Mouse (Mus musculus): ENCODE results near the gene Stab2. TPM values are rescaled to one million over a fixed set of nuclear protein-coding genes. Genes with fewer than 3 reads are reported as not detected.
A peak's percentile ranks its signal among the peaks of the same experiment; 100 is the strongest.

Gene Stab2
- polyA plus RNA-seq, 1 experiment from 2014 or later = 0.23 TPM

GRCm38 (mm10) chr10:87015403-87015802, 7.6 kb upstream of the Stab2 start:
- Histone ChIP-seq H3K27me3 (ENCODE audit: control insufficient read depth, insufficient read depth, low read length) (no peaks in the 10 kb centered on the region), H3K4me1 (ENCODE audit: control insufficient read depth, insufficient read depth, low read length) (no peaks in the 10 kb centered on the region), H3K9ac (ENCODE audit: low read length) (no peak overlapping the region), H3K9me3 (ENCODE audit: control insufficient read depth, low read length) (no peaks in the 10 kb centered on the region), H3K4me3 (ENCODE audit: low read depth, low read length) (no peak overlapping the region), H3K4me2 (ENCODE audit: low read depth, severe bottlenecking) (no peak overlapping the region), H3K36me3 (ENCODE audit: control insufficient read depth, insufficient read depth, low read length) (no peaks in the 10 kb centered on the region), H3K27ac (replicated peaks; ENCODE audit: low read depth, low read length) (no peak overlapping the region)
- 73% methylated on average over 5 of the region's 5 CpGs for WGBS
- no peak for ATAC-seq (ENCODE audit: insufficient number of reproducible peaks, low FRiP score, low TSS enrichment, low read depth)
- no peak for DNase-seq (ENCODE audit: low spot score)

GRCm38 (mm10) chr10:87014391-87014965, 6.7 kb upstream of the Stab2 start:
- no peaks in the 10 kb centered on the region for H3K4me1 ChIP-seq (ENCODE audit: control insufficient read depth, insufficient read depth, low read length)
- 86% methylated on average over 7 of the region's 7 CpGs for WGBS
- ATAC-seq (ENCODE audit: insufficient number of reproducible peaks, low FRiP score, low TSS enrichment, low read depth) (no peak), DNase-seq (ENCODE audit: low spot score) (no peak)
- no peaks in the 10 kb centered on the region for H3K36me3 ChIP-seq (ENCODE audit: control insufficient read depth, insufficient read depth, low read length)
- no peak overlapping the region for H3K4me3 ChIP-seq (ENCODE audit: low read depth, low read length)
- no peak overlapping the region for H3K9ac ChIP-seq (ENCODE audit: low read length)
- H3K9me3 ChIP-seq (ENCODE audit: control insufficient read depth, low read length) = no peaks in the 10 kb centered on the region
- no peak overlapping the region for H3K27ac ChIP-seq (replicated peaks; ENCODE audit: low read depth, low read length)
- no peak overlapping the region for H3K4me2 ChIP-seq (ENCODE audit: low read depth, severe bottlenecking)
- no peaks in the 10 kb centered on the region for H3K27me3 ChIP-seq (ENCODE audit: control insufficient read depth, insufficient read depth, low read length)

- 93% methylated on average over 7 of the region's 7 CpGs for WGBS
These were observed 4.3 kb upstream of the Stab2 start for GRCm38 (mm10) chr10:87012087-87012486.

DNA sequence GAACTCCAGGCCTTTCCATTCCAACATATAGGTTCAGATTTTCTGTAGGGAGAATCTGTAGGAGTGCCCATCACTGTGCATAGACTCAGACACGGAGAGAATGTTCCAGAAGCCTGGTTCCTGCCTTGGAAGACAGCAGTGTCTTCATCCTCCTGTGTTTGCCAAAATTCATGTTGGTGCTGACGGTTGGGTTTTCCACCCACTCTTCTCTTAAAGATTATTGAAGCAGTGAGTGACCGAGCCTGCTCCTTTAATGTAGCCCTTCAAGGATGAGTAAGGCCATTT, 332 bp upstream of the Stab2 start:
- no peaks in the 10 kb centered on the region for H3K4me1 ChIP-seq (ENCODE audit: control insufficient read depth, insufficient read depth, low read length)
- no peak overlapping the region for H3K4me3 ChIP-seq (ENCODE audit: low read depth, low read length)
- no peaks in the 10 kb centered on the region for H3K36me3 ChIP-seq (ENCODE audit: control insufficient read depth, insufficient read depth, low read length)
- H3K9me3 ChIP-seq (ENCODE audit: control insufficient read depth, low read length) = no peaks in the 10 kb centered on the region
- 86% methylated on average over 3 of the region's 3 CpGs for WGBS
- H3K9ac ChIP-seq (ENCODE audit: low read length) = no peak overlapping the region
- ATAC-seq (ENCODE audit: insufficient number of reproducible peaks, low FRiP score, low TSS enrichment, low read depth) (no peak), DNase-seq (ENCODE audit: low spot score) (no peak)
- H3K27me3 ChIP-seq (ENCODE audit: control insufficient read depth, insufficient read depth, low read length) = no peaks in the 10 kb centered on the region
- no peak overlapping the region for H3K27ac ChIP-seq (replicated peaks; ENCODE audit: low read depth, low read length)
- H3K4me2 ChIP-seq (ENCODE audit: low read depth, severe bottlenecking) = no peak overlapping the region

More at GRCm38 (mm10) chr10:87012087-87012486, 4.3 kb upstream of the Stab2 start:
- no peaks in the 10 kb centered on the region for H3K9me3 ChIP-seq (ENCODE audit: control insufficient read depth, low read length)
- DNase-seq (ENCODE audit: low spot score) (no peak), ATAC-seq (ENCODE audit: insufficient number of reproducible peaks, low FRiP score, low TSS enrichment, low read depth) (no peak)
- H3K27ac ChIP-seq (replicated peaks; ENCODE audit: low read depth, low read length) = no peak overlapping the region
- H3K36me3 ChIP-seq (ENCODE audit: control insufficient read depth, insufficient read depth, low read length) = no peaks in the 10 kb centered on the region
- H3K9ac ChIP-seq (ENCODE audit: low read length) = no peak overlapping the region
- no peaks in the 10 kb centered on the region for H3K4me1 ChIP-seq (ENCODE audit: control insufficient read depth, insufficient read depth, low read length)
- H3K4me2 ChIP-seq (ENCODE audit: low read depth, severe bottlenecking) = no peak overlapping the region
- H3K4me3 ChIP-seq (ENCODE audit: low read depth, low read length) = no peak overlapping the region
- H3K27me3 ChIP-seq (ENCODE audit: control insufficient read depth, insufficient read depth, low read length) = no peaks in the 10 kb centered on the region

GRCm38 (mm10) chr10:86992238-86992976, 15.4 kb downstream of the Stab2 start:
- H3K27me3 ChIP-seq (ENCODE audit: control insufficient read depth, insufficient read depth, low read length) = no peaks in the 10 kb centered on the region
- H3K4me2 ChIP-seq (ENCODE audit: low read depth, severe bottlenecking) = no peak overlapping the region
- no peaks in the 10 kb centered on the region for H3K4me1 ChIP-seq (ENCODE audit: control insufficient read depth, insufficient read depth, low read length)
- no peak for ATAC-seq (ENCODE audit: insufficient number of reproducible peaks, low FRiP score, low TSS enrichment, low read depth)
- H3K36me3 ChIP-seq (ENCODE audit: control insufficient read depth, insufficient read depth, low read length) = no peaks in the 10 kb centered on the region
- no peak overlapping the region for H3K4me3 ChIP-seq (ENCODE audit: low read depth, low read length)
- H3K9ac ChIP-seq (ENCODE audit: low read length) = no peak overlapping the region
- no peak for DNase-seq (ENCODE audit: low spot score)
- H3K9me3 ChIP-seq (ENCODE audit: control insufficient read depth, low read length) = no peaks in the 10 kb centered on the region
- 84% methylated on average over 14 of the region's 14 CpGs for WGBS
- H3K27ac ChIP-seq (replicated peaks; ENCODE audit: low read depth, low read length) = no peak overlapping the region

DNA sequence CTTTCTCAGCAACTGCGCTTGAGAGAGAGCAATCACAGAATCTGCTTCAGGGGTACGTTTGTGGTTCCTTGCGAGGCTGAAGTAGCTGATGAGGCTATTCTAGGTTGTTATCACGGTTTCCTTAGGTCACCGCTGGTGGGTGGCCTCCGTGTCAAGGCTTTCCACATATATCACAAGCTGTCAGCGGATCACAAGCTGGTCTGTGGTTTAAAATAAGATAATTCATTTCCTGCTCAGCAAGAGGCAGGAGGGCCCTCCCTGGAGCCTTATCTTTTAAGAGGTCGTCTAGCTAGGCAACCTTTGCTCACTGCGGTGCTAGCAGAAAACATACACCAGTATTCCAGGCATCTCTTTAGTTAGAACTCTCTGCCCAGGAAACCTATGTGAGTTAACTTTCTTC, 17.2 kb downstream of the Stab2 start:
- WGBS = 54% methylated on average over 9 of the region's 9 CpGs
- no peaks in the 10 kb centered on the region for H3K9me3 ChIP-seq (ENCODE audit: control insufficient read depth, low read length)
- H3K36me3 ChIP-seq (ENCODE audit: control insufficient read depth, insufficient read depth, low read length) = no peaks in the 10 kb centered on the region
- no peaks in the 10 kb centered on the region for H3K4me1 ChIP-seq (ENCODE audit: control insufficient read depth, insufficient read depth, low read length)
- no peaks in the 10 kb centered on the region for H3K27me3 ChIP-seq (ENCODE audit: control insufficient read depth, insufficient read depth, low read length)
- no peak for DNase-seq (ENCODE audit: low spot score)
- no peak for ATAC-seq (ENCODE audit: insufficient number of reproducible peaks, low FRiP score, low TSS enrichment, low read depth)
- no peak overlapping the region for H3K4me2 ChIP-seq (ENCODE audit: low read depth, severe bottlenecking)
- H3K4me3 ChIP-seq (ENCODE audit: low read depth, low read length) = no peak overlapping the region
- H3K27ac ChIP-seq (replicated peaks; ENCODE audit: low read depth, low read length) = no peak overlapping the region
- no peak overlapping the region for H3K9ac ChIP-seq (ENCODE audit: low read length)

DNA sequence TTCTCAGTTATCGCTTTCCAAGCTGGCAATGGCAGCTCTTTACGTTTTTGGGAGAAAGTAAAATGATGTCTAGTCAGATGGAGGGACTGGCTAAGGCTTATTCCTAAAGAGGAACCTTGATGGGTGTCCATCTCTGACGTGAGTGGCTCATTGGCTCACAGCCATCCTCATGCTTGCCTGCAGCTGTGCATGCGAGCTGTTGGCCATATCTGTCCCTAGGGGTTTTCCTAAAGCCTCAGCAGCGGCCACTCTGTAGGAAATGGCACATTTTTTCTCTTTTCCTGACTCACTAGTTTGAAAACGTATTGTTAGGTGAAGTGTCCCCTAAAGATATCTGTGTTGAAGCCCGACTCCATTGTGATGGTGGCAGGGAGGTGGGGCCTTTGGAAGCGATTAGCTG, 18.0 kb downstream of the Stab2 start:
- no peaks in the 10 kb centered on the region for H3K27me3 ChIP-seq (ENCODE audit: control insufficient read depth, insufficient read depth, low read length)
- no peaks in the 10 kb centered on the region for H3K4me1 ChIP-seq (ENCODE audit: control insufficient read depth, insufficient read depth, low read length)
- H3K9ac ChIP-seq (ENCODE audit: low read length) = no peak overlapping the region
- no peak for ATAC-seq (ENCODE audit: insufficient number of reproducible peaks, low FRiP score, low TSS enrichment, low read depth)
- no peak overlapping the region for H3K4me2 ChIP-seq (ENCODE audit: low read depth, severe bottlenecking)
- DNase-seq (ENCODE audit: low spot score) = no peak
- no peak overlapping the region for H3K27ac ChIP-seq (replicated peaks; ENCODE audit: low read depth, low read length)
- no peaks in the 10 kb centered on the region for H3K9me3 ChIP-seq (ENCODE audit: control insufficient read depth, low read length)
- H3K4me3 ChIP-seq (ENCODE audit: low read depth, low read length) = no peak overlapping the region
- WGBS = 77% methylated on average over 8 of the region's 8 CpGs
- no peaks in the 10 kb centered on the region for H3K36me3 ChIP-seq (ENCODE audit: control insufficient read depth, insufficient read depth, low read length)

- ATAC-seq (ENCODE audit: insufficient number of reproducible peaks, low FRiP score, low TSS enrichment, low read depth) = no peak
- DNase-seq (ENCODE audit: low spot score) = peak; percentile 44
- H3K27ac ChIP-seq (replicated peaks; ENCODE audit: low read depth, low read length) = no peak overlapping the region
These were observed 31.7 kb downstream of the Stab2 start for GRCm38 (mm10) chr10:86976001-86976726.

More at GRCm38 (mm10) chr10:86976001-86976726, 31.7 kb downstream of the Stab2 start:
- WGBS = 80% methylated on average over 5 of the region's 5 CpGs
- H3K9me3 ChIP-seq (ENCODE audit: control insufficient read depth, low read length) = no peaks in the 10 kb centered on the region
- H3K4me2 ChIP-seq (ENCODE audit: low read depth, severe bottlenecking) = no peak overlapping the region
- H3K4me3 ChIP-seq (ENCODE audit: low read depth, low read length) = no peak overlapping the region
- H3K4me1 ChIP-seq (ENCODE audit: control insufficient read depth, insufficient read depth, low read length) = no peaks in the 10 kb centered on the region
- H3K9ac ChIP-seq (ENCODE audit: low read length) = no peak overlapping the region
- no peaks in the 10 kb centered on the region for H3K27me3 ChIP-seq (ENCODE audit: control insufficient read depth, insufficient read depth, low read length)
- no peaks in the 10 kb centered on the region for H3K36me3 ChIP-seq (ENCODE audit: control insufficient read depth, insufficient read depth, low read length)

All from limb, embryonic 11.5 days (tissue).